Mouse (Mus musculus): Measurements from ENCODE around the gene Hif1an. TPM values are rescaled to one million over a fixed set of nuclear protein-coding genes. Genes with fewer than 3 reads are reported as not detected.

Hif1an gene
- polyA plus RNA-seq (2015; fragmentation: Nextera tagmentation; extraction: Ambion mirVana): 32.6 and 33.7 TPM in 2 replicates

DNA sequence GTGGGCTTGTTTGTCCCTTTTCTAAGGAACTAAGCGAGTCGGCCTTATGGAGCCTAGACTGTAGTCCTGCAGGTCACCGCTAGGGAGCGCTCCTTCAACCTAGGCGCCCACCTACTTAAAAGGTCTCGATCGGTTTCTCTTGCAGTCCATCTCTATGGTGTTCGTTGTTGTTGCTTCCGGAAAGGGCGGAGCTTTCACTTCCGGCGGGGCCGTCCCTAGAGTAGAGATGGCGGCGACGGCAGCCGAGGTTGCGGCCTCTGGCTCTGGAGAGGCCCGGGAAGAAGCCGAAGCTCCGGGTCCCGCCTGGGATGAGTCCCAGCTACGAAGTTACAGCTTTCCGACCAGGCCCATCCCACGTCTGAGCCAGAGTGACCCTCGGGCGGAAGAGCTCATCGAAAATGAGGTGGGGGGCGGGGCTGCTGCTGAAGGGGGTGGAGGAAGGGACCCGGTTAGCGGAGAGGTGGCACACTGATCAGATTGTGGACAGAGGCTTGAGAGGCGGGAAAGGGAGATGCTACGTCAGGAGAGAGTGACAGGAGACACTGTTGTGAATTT is at the start of gene Hif1an:
Hif1an (plus strand) TSS at position 199 of the 555 bp plus-strand sequence.
- H3K9ac ChIP-seq (replicated peaks): peak within 1 kb of the TSS; percentile 82
- H3K9me3 ChIP-seq: no peaks in the 10 kb centered on the region
- peak within 1 kb of the TSS; percentile 84 for H3K27ac ChIP-seq
- peaks cover 15% of the 10 kb centered on the region for H3K27me3 ChIP-seq
- H3K36me3 ChIP-seq: peaks cover 31% of the 10 kb centered on the region
- H3K4me2 ChIP-seq (replicated peaks): peak within 1 kb of the TSS; percentile 82
- WGBS: under 1% methylated on average over 33 of the region's 33 CpGs
- peak; percentile 99 for ATAC-seq
- H3K4me1 ChIP-seq (replicated peaks): peaks cover 26% of the 10 kb centered on the region
- peak within 1 kb of the TSS; percentile 79 for H3K4me3 ChIP-seq (replicated peaks)

DNA sequence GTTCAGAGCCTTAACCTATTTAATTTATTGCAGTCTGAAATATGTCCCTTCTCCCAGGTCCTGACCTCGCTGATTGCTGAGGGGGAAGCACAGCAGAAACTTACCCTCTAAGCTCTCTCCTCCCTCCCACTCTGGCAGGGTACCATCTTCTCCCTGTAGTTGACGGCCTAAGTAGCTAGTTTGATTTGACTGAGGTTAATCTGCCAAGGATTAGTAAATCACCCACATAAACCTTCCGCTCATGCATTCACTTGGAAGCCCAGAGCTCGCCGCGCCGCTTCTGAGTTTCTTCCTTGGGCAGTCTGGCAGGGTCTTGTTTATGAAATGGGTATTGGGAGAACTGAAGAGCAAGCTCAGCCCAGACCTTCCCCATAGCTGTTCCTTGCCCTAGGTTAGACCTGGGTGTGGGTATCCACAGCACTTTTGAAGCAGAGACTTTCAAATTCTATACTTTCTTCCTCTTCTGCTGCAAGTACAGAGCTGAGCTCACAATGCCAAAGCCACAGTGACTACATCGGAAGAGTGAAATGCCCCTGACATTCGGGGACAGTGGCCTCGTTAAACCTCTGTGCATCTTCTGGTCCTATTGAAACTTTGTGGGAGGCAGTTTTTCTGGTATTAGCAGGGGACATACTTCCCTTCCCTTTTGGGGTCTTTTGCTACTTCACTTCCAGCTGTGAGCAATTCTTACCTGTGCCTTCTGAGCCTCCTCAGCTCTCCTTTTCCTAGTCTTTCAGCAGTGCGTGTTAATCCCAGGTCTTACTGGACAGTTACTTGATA is 49.4 kb upstream of the Hif1an start:
- H3K36me3 ChIP-seq: no peaks in the 10 kb centered on the region
- no peak overlapping the region for H3K4me3 ChIP-seq (replicated peaks)
- H3K9ac ChIP-seq (replicated peaks): no peak overlapping the region
- 4% methylated on average over 11 of the region's 11 CpGs for WGBS
- peak overlapping the region; percentile 11; the same call in 1 of the 2 replicates for H3K27ac ChIP-seq
- H3K9me3 ChIP-seq: no peaks in the 10 kb centered on the region
- H3K4me1 ChIP-seq (replicated peaks): peaks cover 74% of the 10 kb centered on the region
- no peak for ATAC-seq
- peak overlapping the region; percentile 83 for H3K4me2 ChIP-seq (replicated peaks)
- H3K27me3 ChIP-seq: peaks cover 99% of the 10 kb centered on the region

GRCm38 (mm10) chr19:44513921-44514482 is 48.6 kb upstream of the Hif1an start:
- Histone ChIP-seq H3K9ac (replicated peaks) (no peak overlapping the region), H3K27me3 (peaks cover 100% of the 10 kb centered on the region), H3K4me2 (replicated peaks) (peak overlapping the region; percentile 83), H3K27ac (peak overlapping the region; percentile 11), H3K4me3 (replicated peaks) (no peak overlapping the region), H3K9me3 (no peaks in the 10 kb centered on the region), H3K36me3 (no peaks in the 10 kb centered on the region), H3K4me1 (replicated peaks) (peaks cover 78% of the 10 kb centered on the region)
- no peak for ATAC-seq
- 5% methylated on average over 7 of the region's 7 CpGs for WGBS

GRCm38 (mm10) chr19:44514521-44515451 is 47.9 kb upstream of the Hif1an start:
- H3K4me1 ChIP-seq (replicated peaks): peaks cover 81% of the 10 kb centered on the region
- H3K4me3 ChIP-seq (replicated peaks): no peak overlapping the region
- ATAC-seq: peak; percentile 88
- H3K9me3 ChIP-seq: no peaks in the 10 kb centered on the region
- H3K4me2 ChIP-seq (replicated peaks): 0 out of 2 replicates have a peak overlapping the region, but pooled peaks have one; percentile 5
- under 1% methylated on average over 14 of the region's 14 CpGs for WGBS
- no peak overlapping the region for H3K27ac ChIP-seq
- H3K9ac ChIP-seq (replicated peaks): no peak overlapping the region
- no peaks in the 10 kb centered on the region for H3K36me3 ChIP-seq
- H3K27me3 ChIP-seq: peaks cover 100% of the 10 kb centered on the region

DNA sequence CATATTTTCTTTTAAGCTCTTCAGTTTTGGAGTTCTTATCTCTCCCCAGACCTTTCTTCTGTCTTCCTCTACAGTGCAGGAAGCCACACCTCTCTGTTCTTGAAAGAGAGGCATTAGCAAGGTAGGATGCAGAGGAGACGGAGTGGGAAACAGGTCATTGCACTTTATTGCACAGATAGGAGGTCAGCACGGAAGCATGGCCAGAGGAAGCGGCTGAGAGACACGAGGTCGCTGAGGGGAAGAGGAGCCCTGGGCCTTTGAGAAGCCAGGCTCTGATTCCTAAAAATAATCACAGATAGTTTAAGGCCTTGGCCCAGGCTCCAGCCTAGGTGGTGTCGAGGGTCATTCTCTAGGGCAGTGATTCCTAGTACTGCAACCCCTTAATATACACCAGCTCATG is 46.9 kb upstream of the Hif1an start:
- Histone ChIP-seq H3K36me3 (no peaks in the 10 kb centered on the region), H3K4me2 (replicated peaks) (no peak overlapping the region), H3K4me1 (replicated peaks) (peaks cover 74% of the 10 kb centered on the region), H3K27ac (no peak overlapping the region), H3K9ac (replicated peaks) (no peak overlapping the region), H3K27me3 (peaks cover 100% of the 10 kb centered on the region), H3K9me3 (no peaks in the 10 kb centered on the region), H3K4me3 (replicated peaks) (no peak overlapping the region)
- WGBS: 24% methylated on average over 6 of the region's 6 CpGs
- ATAC-seq: no peak

GRCm38 (mm10) chr19:44517996-44518768 is 44.5 kb upstream of the Hif1an start:
- H3K4me2 ChIP-seq (replicated peaks): no peak overlapping the region
- H3K27ac ChIP-seq: no peak overlapping the region
- ATAC-seq: no peak
- no peaks in the 10 kb centered on the region for H3K9me3 ChIP-seq
- H3K9ac ChIP-seq (replicated peaks): no peak overlapping the region
- H3K4me3 ChIP-seq (replicated peaks): no peak overlapping the region
- peaks cover 99% of the 10 kb centered on the region for H3K27me3 ChIP-seq
- 36% methylated on average over 12 of the region's 12 CpGs for WGBS
- no peaks in the 10 kb centered on the region for H3K36me3 ChIP-seq
- H3K4me1 ChIP-seq (replicated peaks): peaks cover 50% of the 10 kb centered on the region

DNA sequence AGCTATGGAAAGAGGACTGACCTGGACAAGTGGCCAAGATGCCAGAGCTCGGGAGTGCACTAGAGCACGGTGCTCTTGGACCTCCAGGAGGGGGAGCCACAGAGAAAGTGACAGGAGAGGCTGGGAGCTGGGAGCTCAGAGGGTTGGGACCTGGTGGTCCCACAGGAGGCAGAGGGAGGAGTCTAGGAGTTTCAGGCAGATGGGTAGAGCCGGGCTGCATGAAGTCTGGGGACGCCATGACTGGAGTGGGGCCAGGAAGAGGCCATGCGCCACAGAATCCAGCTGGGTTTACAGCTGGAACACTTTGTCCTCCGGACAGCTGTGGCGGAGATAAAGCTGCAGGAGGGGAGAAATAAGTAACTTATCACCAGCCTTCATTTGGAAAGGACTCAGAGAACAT is 43.5 kb upstream of the Hif1an start:
- no peak overlapping the region for H3K9ac ChIP-seq (replicated peaks)
- no peak for ATAC-seq
- WGBS: 19% methylated on average over 7 of the region's 7 CpGs

DNA sequence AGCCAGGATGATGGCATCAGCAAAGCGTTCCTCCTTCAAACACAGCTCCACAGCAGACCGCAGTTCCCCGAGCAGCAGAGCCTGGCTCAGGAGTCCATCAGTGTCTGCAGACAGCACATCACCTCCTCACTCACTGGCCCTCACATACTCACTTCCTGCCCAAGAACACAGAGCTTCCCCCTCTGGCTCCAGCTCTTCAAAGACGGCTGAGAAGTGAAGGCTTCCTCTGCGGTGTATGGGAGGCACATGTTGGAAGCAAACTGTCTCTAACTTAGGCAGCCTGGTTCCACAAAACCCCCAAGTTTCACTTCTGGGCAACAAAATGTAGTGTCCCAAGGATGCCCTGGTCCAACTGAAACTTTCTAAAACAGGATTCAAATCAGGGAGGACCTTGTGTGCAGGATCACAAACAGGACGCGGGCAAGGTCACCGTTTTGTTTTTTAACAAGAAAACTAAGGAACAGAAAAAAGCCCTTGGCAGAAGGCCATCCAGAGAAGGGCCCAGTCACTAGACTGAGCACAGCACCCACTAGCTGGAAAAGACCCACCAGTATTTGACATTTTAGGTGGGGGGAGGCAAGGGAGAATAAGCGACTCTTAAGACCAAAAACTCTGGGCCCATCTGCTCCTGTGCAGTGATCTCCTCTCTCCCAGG is 37.0 kb upstream of the Hif1an start:
- Histone ChIP-seq H3K27ac (no peak overlapping the region), H3K9ac (replicated peaks) (no peak overlapping the region), H3K36me3 (no peaks in the 10 kb centered on the region), H3K4me2 (replicated peaks) (no peak overlapping the region), H3K4me1 (replicated peaks) (no peaks in the 10 kb centered on the region), H3K27me3 (peaks cover 96% of the 10 kb centered on the region), H3K4me3 (replicated peaks) (no peak overlapping the region), H3K9me3 (no peaks in the 10 kb centered on the region)
- no peak for ATAC-seq
- 91% methylated on average over 9 of the region's 9 CpGs for WGBS

More for the DNA sequence above, 43.5 kb upstream of the Hif1an start:
- Histone ChIP-seq H3K27ac (no peak overlapping the region), H3K27me3 (peaks cover 99% of the 10 kb centered on the region), H3K9me3 (no peaks in the 10 kb centered on the region), H3K4me3 (replicated peaks) (no peak overlapping the region), H3K36me3 (no peaks in the 10 kb centered on the region), H3K4me2 (replicated peaks) (no peak overlapping the region), H3K4me1 (replicated peaks) (peaks cover 40% of the 10 kb centered on the region)

GRCm38 (mm10) chr19:44530018-44530417 is 32.6 kb upstream of the Hif1an start:
- Histone ChIP-seq H3K27ac (no peak overlapping the region), H3K36me3 (no peaks in the 10 kb centered on the region), H3K9me3 (no peaks in the 10 kb centered on the region), H3K4me3 (replicated peaks) (no peak overlapping the region), H3K4me1 (replicated peaks) (no peaks in the 10 kb centered on the region), H3K4me2 (replicated peaks) (no peak overlapping the region), H3K9ac (replicated peaks) (no peak overlapping the region), H3K27me3 (peaks cover 95% of the 10 kb centered on the region)
- WGBS: 81% methylated on average over 6 of the region's 6 CpGs
- no peak for ATAC-seq

DNA sequence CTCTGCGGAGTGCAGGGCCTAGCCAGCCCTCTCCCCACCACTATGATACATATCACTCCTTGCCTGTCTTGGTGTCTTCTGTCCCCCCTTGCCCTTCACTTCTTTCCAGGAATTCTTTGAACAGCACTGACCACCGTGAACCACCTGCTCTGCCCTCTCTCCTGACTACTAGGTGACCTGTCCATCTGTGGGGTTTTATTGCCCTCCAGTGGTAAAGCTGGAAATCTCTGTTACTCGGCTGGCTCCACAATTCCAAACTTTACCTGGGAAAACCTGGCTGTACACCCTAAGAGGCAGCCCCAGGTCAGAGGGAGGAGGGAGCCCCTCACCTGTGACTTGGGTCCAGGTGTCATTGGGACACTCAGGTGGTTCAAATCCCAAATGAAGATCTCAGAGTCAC is 27.3 kb upstream of the Hif1an start:
- ATAC-seq: no peak
- H3K9ac ChIP-seq (replicated peaks): no peak overlapping the region
- H3K4me3 ChIP-seq (replicated peaks): no peak overlapping the region
- no peaks in the 10 kb centered on the region for H3K36me3 ChIP-seq
- WGBS: 33% methylated on average over 3 of the region's 3 CpGs
- peaks cover 53% of the 10 kb centered on the region for H3K27me3 ChIP-seq
- H3K27ac ChIP-seq: no peak overlapping the region
- H3K9me3 ChIP-seq: peaks cover 6% of the 10 kb centered on the region
- no peak overlapping the region for H3K4me2 ChIP-seq (replicated peaks)
- no peaks in the 10 kb centered on the region for H3K4me1 ChIP-seq (replicated peaks)

- Histone ChIP-seq H3K4me3 (replicated peaks) (no peak overlapping the region), H3K4me1 (replicated peaks) (no peaks in the 10 kb centered on the region), H3K27me3 (peaks cover 36% of the 10 kb centered on the region), H3K4me2 (replicated peaks) (no peak overlapping the region), H3K9me3 (peaks cover 18% of the 10 kb centered on the region), H3K9ac (replicated peaks) (0 out of 2 replicates have a peak overlapping the region, but pooled peaks have one; percentile 10), H3K36me3 (no peaks in the 10 kb centered on the region), H3K27ac (no peak overlapping the region)
- ATAC-seq: no peak
- WGBS: 86% methylated on average over 8 of the region's 8 CpGs
Observed at GRCm38 (mm10) chr19:44537416-44537815, 25.2 kb upstream of the Hif1an start.

Data from midbrain, embryonic 13.5 days (tissue).